Mouse (Mus musculus): ENCODE measurements at regions not wholly inside any gene's neighbourhood (a gene's known extent, or its start where the extent isn't known, plus 50 kb on each side); places are given as distances from the start of the nearest gene placed in this dataset.

DNA sequence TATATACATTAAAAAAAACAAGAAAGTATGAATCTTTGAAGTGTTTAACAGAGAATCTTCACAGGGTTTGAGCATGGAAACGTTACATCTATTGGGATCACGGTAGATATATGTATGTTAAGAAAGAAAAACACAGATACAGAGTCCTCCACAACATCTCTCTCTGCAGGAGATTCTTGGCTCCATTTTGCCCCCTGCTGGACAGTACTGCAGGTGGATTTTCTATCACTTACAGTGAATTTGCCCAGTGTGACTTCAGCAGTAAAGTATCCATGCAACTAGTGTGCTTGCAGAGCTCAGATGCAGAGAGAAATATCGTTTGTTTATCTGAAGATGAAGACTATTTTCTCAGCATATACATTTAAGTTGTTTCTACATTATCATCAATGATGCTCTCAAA is 1071.5 kb downstream of the Adam6a start:
- no peak overlapping the region for H3K27ac ChIP-seq (ENCODE audit: control insufficient read depth, low read depth, low read length)
- no peak overlapping the region for H3K4me3 ChIP-seq (ENCODE audit: control insufficient read depth in 1 of 2, insufficient read depth in 1 of 2, low read depth in 2 of 2, low read length in 2 of 2)
- no peaks in the 10 kb centered on the region for H3K4me1 ChIP-seq (ENCODE audit: control insufficient read depth in 1 of 2, insufficient read depth in 2 of 2, low read length in 2 of 2)
- H3K79me2 ChIP-seq (ENCODE audit: control insufficient read depth, insufficient read depth, low read length, poor library complexity): no peaks in the 10 kb centered on the region
- H3K9me3 ChIP-seq (replicated peaks; ENCODE audit: insufficient read depth, low read length): no peaks in the 10 kb centered on the region
- no peaks in the 10 kb centered on the region for H3K27me3 ChIP-seq (ENCODE audit: control insufficient read depth in 1 of 2, insufficient read depth in 2 of 2, low read length in 2 of 2)
- H3K9ac ChIP-seq (ENCODE audit: control insufficient read depth, low read depth, low read length, poor library complexity, severe bottlenecking): no peak overlapping the region
- no peaks in the 10 kb centered on the region for H3K36me3 ChIP-seq (ENCODE audit: control insufficient read depth in 1 of 2, insufficient read depth in 2 of 2, low read length in 2 of 2)
- TF ChIP-seq CTCF (IDR thresholded peaks at IDR 0.05 in 2 of 3, conservative IDR thresholded peaks at IDR 0.05 in 1 of 3; ENCODE audit: control insufficient read depth in 1 of 3, insufficient read depth in 1 of 3, low read depth in 2 of 3, low read length in 3 of 3, poor library complexity in 1 of 3, severe bottlenecking in 1 of 3): peak in 1 of 3 experiments; percentile 1; a peak in 1 of 6 replicates
- no peak for TF ChIP-seq MAFK (IDR thresholded peaks at IDR 0.05; ENCODE audit: borderline replicate concordance, low read depth, low read length)
- no peak for TF ChIP-seq RAD21 (IDR thresholded peaks at IDR 0.05; ENCODE audit: low read depth, low read length)
- TF ChIP-seq TBP (IDR thresholded peaks at IDR 0.05; ENCODE audit: low read depth, low read length): no peak
- no peak for DNase-seq (ENCODE audit: low read depth, low spot score)

DNA sequence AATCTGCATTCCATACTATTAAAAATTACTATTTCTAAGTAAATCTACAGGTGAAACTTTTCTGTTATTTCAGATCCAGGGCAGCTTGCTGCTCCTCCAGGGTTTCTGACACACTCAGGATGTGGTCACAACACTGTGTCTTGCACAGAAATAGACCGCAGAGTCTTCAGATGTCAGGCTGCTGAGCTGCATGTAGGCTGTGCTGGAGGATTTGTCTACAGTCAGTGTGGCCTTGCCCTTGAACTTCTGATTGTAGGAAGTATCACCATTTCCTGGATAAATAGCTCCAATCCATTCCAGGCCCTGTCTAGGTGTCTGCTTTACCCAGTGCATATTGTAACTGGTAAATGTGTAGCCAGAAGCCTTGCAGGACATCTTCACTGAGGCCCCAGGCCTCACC is 1072.0 kb downstream of the Adam6a start:
- no peak for DNase-seq (ENCODE audit: low read depth, low spot score)
- TF ChIP-seq MEF2A (IDR thresholded peaks at IDR 0.05; ENCODE audit: extremely low read depth, insufficient replicate concordance, low read depth, low read length, poor library complexity, severe bottlenecking): no peak
- no peak for TF ChIP-seq TAL1 (IDR thresholded peaks at IDR 0.05; ENCODE audit: low read length)
- no peak for TF ChIP-seq RAD21 (IDR thresholded peaks at IDR 0.05; ENCODE audit: low read depth, low read length)
- TF ChIP-seq CHD1 (IDR thresholded peaks at IDR 0.05; ENCODE audit: low read depth, low read length): no peak
- TF ChIP-seq TBP (IDR thresholded peaks at IDR 0.05; ENCODE audit: low read depth, low read length): no peak
- TF ChIP-seq SIN3A (IDR thresholded peaks at IDR 0.05; ENCODE audit: low read length): no peak
- TF ChIP-seq NRF1 (IDR thresholded peaks at IDR 0.05; ENCODE audit: insufficient read depth, low read depth, low read length, poor library complexity, severe bottlenecking): no peak
- TF ChIP-seq MYC (IDR thresholded peaks at IDR 0.05; ENCODE audit: low read depth, low read length): no peak
- TF ChIP-seq ZC3H11A (IDR thresholded peaks at IDR 0.05; ENCODE audit: low read depth, low read length): no peak
- no peak for TF ChIP-seq MYB (IDR thresholded peaks at IDR 0.05; ENCODE audit: low read depth, low read length)
- TF ChIP-seq MAZ (IDR thresholded peaks at IDR 0.05; ENCODE audit: low read depth, low read length): no peak
- no peak for TF ChIP-seq MAFK (IDR thresholded peaks at IDR 0.05; ENCODE audit: borderline replicate concordance, low read depth, low read length)
- TF ChIP-seq JUND (IDR thresholded peaks at IDR 0.05; ENCODE audit: low read depth, low read length): no peak
- TF ChIP-seq CHD2 (IDR thresholded peaks at IDR 0.05; ENCODE audit: low read length): no peak
- TF ChIP-seq MAX (IDR thresholded peaks at IDR 0.05; ENCODE audit: low read length): no peak
- no peak for TF ChIP-seq NELFE (IDR thresholded peaks at IDR 0.05; ENCODE audit: low read depth, low read length)
- no peak for TF ChIP-seq ETS1 (IDR thresholded peaks at IDR 0.05; ENCODE audit: low read depth, low read length)
- Histone ChIP-seq H3K9ac (ENCODE audit: control insufficient read depth, low read depth, low read length, poor library complexity, severe bottlenecking) (no peak overlapping the region), H3K27me3 (ENCODE audit: control insufficient read depth in 1 of 2, insufficient read depth in 2 of 2, low read length in 2 of 2) (no peaks in the 10 kb centered on the region), H3K27ac (ENCODE audit: control insufficient read depth, low read depth, low read length) (no peak overlapping the region), H3K4me3 (ENCODE audit: control insufficient read depth in 1 of 2, insufficient read depth in 1 of 2, low read depth in 2 of 2, low read length in 2 of 2) (no peak overlapping the region), H3K4me1 (ENCODE audit: control insufficient read depth in 1 of 2, insufficient read depth in 2 of 2, low read length in 2 of 2) (no peaks in the 10 kb centered on the region), H3K9me3 (replicated peaks; ENCODE audit: insufficient read depth, low read length) (no peaks in the 10 kb centered on the region), H3K79me2 (ENCODE audit: control insufficient read depth, insufficient read depth, low read length, poor library complexity) (no peaks in the 10 kb centered on the region), H3K36me3 (ENCODE audit: control insufficient read depth in 1 of 2, insufficient read depth in 2 of 2, low read length in 2 of 2) (no peaks in the 10 kb centered on the region)
